Mouse (Mus musculus) liver, adult (tissue): ENCODE results near the gene Gm20388.

Experiments
- GATA4 ChIP-seq: IDR thresholded peaks from 2 replicates; pipeline ENCODE4 v1.6.1; 2014; ENCODE audit warnings: mild to moderate bottlenecking, low read length; ENCODE audit not compliant: insufficient replicate concordance

Gm20388 gene

GRCm38 (mm10) chr8:121187491-121188364 is 1277.1 kb downstream of the Gm20388 start:
- TF ChIP-seq GATA4: no peak

GRCm38 (mm10) chr8:121188994-121189393 is 1278.4 kb downstream of the Gm20388 start:
- no peak for TF ChIP-seq GATA4

GRCm38 (mm10) chr8:121192451-121192850 is 1281.8 kb downstream of the Gm20388 start:
- no peak for TF ChIP-seq GATA4

- TF ChIP-seq GATA4: no peak
Observed at GRCm38 (mm10) chr8:121195970-121196369, 1285.3 kb downstream of the Gm20388 start.

GRCm38 (mm10) chr8:121196726-121197668 is 1286.4 kb downstream of the Gm20388 start:
- TF ChIP-seq GATA4: no peak

GRCm38 (mm10) chr8:121200069-121200468 is 1289.4 kb downstream of the Gm20388 start:
- TF ChIP-seq GATA4: no peak

GRCm38 (mm10) chr8:121200979-121201378 is 1290.3 kb downstream of the Gm20388 start:
- peak; percentile 99 for TF ChIP-seq GATA4

- TF ChIP-seq GATA4: no peak
Observed at GRCm38 (mm10) chr8:121201651-121202050, 1291.0 kb downstream of the Gm20388 start.

- no peak for TF ChIP-seq GATA4
Observed at GRCm38 (mm10) chr8:121203612-121204376, 1293.2 kb downstream of the Gm20388 start.

- no peak for TF ChIP-seq GATA4
Observed at GRCm38 (mm10) chr8:121207171-121207570, 1296.5 kb downstream of the Gm20388 start.

- TF ChIP-seq GATA4: no peak
Observed at GRCm38 (mm10) chr8:121210627-121211026, 1300.0 kb downstream of the Gm20388 start.

- no peak for TF ChIP-seq GATA4
Observed at GRCm38 (mm10) chr8:121213236-121213635, 1302.6 kb downstream of the Gm20388 start.

GRCm38 (mm10) chr8:121213651-121214050 is 1303.0 kb downstream of the Gm20388 start:
- no peak for TF ChIP-seq GATA4

GRCm38 (mm10) chr8:121214975-121215374 is 1304.3 kb downstream of the Gm20388 start:
- no peak for TF ChIP-seq GATA4

GRCm38 (mm10) chr8:121216441-121216949 is 1305.9 kb downstream of the Gm20388 start:
- no peak for TF ChIP-seq GATA4
